Mouse (Mus musculus) layer of hippocampus, postnatal 14 days (tissue): ENCODE data around the gene Snx13. TPM values are rescaled to one million over a fixed set of nuclear protein-coding genes. Genes with fewer than 3 reads are reported as not detected.
A peak's percentile ranks its signal among the peaks of the same experiment; 100 is the strongest.

Experiments
- DNase-seq, 2 experiments: peaks; one replicate each; pipeline ENCODE4 v3.0.0; 2021 to 2022; ENCODE audit warnings: low spot score in 2 of 2, mixed read lengths in 1 of 2
- microRNA-seq, 2 experiments: library from miRNA; unstranded; fragments of <30 nt; microRNA quantifications; one replicate each; pipeline ENCODE4 v1.2.0; 2021
- total RNA-seq, 2 experiments: library from RNA; stranded (reverse); gene quantifications; 2 replicates each; pipeline ENCODE4 v1.2.3; 2021

Gene Snx13
- total RNA-seq, 2 experiments from 2014 or later: 58.7 to 59.0 TPM

DNA sequence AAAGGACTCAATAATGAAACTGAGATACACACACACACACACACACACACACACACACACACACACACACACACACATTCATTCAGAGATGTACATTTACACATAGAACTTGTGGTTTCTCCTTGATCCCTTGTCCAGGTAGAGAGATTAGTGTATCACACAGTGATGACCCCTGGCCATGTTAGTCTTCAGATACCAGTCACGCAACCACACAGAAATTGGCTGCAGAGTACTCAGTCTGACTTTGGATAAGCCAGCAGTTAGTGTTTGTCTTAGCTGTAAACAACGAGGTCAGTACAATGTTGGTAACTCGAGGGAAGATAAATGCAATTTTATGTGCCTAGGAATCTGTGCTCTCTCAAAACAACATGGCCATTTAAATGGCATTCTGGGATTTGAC is 129.6 kb downstream of the Snx13 start:
- DNase-seq: no peak

DNA sequence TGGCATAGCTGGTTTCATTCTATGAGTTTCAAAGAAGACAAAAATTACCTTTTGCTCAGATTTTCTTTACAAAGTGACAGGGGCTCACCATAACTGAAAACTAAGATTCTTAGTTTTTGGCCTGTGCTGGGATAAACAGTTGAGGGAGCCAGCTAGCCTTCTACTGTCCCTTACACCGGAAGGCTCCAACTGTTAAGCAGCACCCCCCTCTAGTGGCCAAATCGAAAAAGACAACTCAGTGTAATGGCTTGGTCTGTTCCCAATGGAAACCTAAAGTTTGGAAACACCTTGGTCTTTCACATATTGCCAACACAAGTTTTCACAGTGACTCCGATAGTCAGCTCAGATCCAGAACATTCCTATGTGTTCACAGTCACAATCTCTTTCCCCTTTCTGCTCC is 135.7 kb downstream of the Snx13 start:
- DNase-seq: peak; percentile 77 to 90

- DNase-seq: no peak
Measured at GRCm38 (mm10) chr12:35184261-35184660, 137.3 kb downstream of the Snx13 start.

DNA sequence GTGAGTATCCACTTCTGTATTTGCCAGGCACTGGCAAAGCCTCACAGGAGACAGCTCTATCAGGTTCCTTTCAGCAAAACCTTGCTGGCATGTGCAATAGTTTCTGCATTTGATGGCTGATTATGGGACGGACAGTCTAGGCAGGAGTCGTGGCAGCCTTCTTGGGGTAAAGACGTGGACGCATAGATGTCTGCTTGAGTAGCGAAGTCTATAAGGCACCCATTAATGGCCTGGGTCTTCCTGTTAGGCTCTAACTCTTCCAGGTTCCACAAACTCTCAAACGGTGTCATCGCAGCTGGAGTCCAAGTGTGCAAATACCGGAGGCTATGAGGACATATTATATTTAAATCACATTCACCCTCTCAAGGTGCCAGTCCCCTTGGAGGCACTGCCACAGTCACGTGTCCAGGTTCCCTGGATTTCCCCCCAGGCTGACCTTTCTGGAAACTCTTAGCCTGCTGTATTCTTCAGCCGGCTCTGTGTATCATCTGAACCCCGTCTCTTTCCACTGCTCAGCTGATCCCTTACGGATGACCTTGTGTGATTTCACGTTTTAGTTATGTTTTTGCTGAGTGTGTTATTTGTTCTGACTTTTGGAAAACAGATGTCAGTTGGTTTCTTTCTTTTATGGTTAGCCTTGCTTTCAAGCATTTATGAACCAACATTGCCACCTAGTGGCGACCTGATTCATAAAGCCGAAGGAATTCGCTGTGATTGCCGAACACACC is 144.9 kb downstream of the Snx13 start:
- DNase-seq: peak; percentile 75 to 87

- DNase-seq: no peak
Measured at GRCm38 (mm10) chr12:35192426-35192769, 145.4 kb downstream of the Snx13 start.

Small RNAs within 50 kb of the gene (microRNA-seq; reads per million reads assigned to microRNA genes)
- gene Mir680-3: 0 reads per million in 2 experiments

Other genes with a start within 250 kb of the Snx13 start
- 10 to 100 TPM; 46.5 to 48.3 TPM for gene Hdac9, start 130.1 kb upstream of the Snx13 start, total RNA-seq
- gene Prps1l1, start 62.4 kb upstream of the Snx13 start, total RNA-seq: not detected